Comparison of ENCODE assay signal across 8 mouse cellular contexts in the genomic region with DNA sequence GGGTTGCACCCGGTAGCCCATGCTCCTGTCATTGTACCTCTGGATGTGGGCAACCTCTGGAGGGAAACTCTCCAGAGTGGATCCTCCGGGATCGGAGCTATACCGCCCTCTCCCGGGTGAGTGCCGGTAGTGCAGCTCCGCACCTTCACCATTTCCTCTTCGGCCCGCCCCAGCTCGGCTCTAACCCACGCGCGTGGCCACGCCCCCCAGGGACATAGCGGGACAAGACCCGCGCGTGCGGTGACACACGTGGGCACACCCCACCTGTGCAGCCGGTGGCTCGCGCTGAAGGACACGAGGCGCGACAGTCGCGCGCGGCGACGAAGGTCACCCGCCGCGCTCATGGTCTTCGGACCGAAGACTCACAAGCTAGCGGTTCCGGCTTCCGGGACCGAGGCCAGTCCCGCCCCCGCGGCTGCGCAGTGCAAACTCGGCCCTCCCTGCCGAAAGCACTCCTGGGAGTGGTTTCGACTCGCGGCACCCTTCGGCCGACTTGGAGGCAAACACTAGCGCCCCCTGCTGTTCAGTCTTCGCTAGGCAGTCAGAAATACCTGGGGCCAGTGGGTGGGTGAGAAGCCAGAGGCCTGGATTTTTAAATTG. TPM values are rescaled to one million over a fixed set of nuclear protein-coding genes. Genes with fewer than 3 reads are reported as not detected.
DNase-seq lines count a peak whose midpoint lies in the region; ATAC-seq lines count a peak whose summit lies in the region.

A gene (minus strand): TSS at position 432 of the 600 bp plus-strand sequence.

- peak; percentile 94 for ATAC-seq in inflammation-experienced regulatory T-cells, adult 6 months
- peak; percentile 82 for ATAC-seq in megakaryocyte-erythroid progenitor cell, adult 5-6 weeks (replicated peaks; ENCODE audit: low FRiP score, low TSS enrichment, poor library complexity, severe bottlenecking)

- peak; percentile 98 for DNase-seq in adipocyte (ENCODE audit: low spot score)
- DNase-seq in embryo, embryonic 10 days (ENCODE audit: low spot score): peak; percentile 98
- DNase-seq in gastrocnemius, postnatal 14 days: peak; percentile 99
- peak; percentile 95 to 99 for DNase-seq in left cerebral cortex, postnatal 10 days (ENCODE audit: extremely low spot score in 1 of 2, low spot score in 2 of 2)
- DNase-seq in right cerebral cortex, postnatal 25 days: peak; percentile 97
- peak; percentile 96 to 99 for DNase-seq in urinary bladder, postnatal 4 days (ENCODE audit: low spot score in 2 of 2)

- intact Hi-C loops in gastrocnemius, postnatal 14 days (cut with DNase I; ENCODE audit: low total_unique reads): loop anchor here (5.0 kb wide), 1 partner anchor 66 kb away; no protein-coding TSS in a partner anchor
- intact Hi-C loops in left cerebral cortex, postnatal 10 days (cut with DNase I): loop anchor here (1.0 kb wide), 1 partner anchor 84 kb away; no protein-coding TSS in a partner anchor

RNA-seq across cellular contexts. Expression of the gene that starts here (rescaled TPM):
- total RNA-seq in gastrocnemius, postnatal 14 days (2021): 10 to 100 TPM; 10.9 to 11.4 TPM
- 100 to 1,000 TPM in 2 of 3 experiments, 10 to 100 TPM in 1; 89.4 to 111 (median 104) TPM for polyA plus RNA-seq in inflammation-experienced regulatory T-cells, adult 6 months (2017; shearing (Covaris generic))
- total RNA-seq in left cerebral cortex, postnatal 10 days (2021): 10 to 100 TPM; 46.7 to 48.0 TPM
- total RNA-seq in megakaryocyte-erythroid progenitor cell, adult 5-6 weeks (2014; fragmentation: Nextera tagmentation): 76.0 and 81.6 TPM in 2 replicates
- total RNA-seq in megakaryocyte-erythroid progenitor cell, adult 5-6 weeks (2017): 45.2 and 74.2 TPM in 2 replicates

Comparison
In these comparisons a context has a peak if more than half of its experiments do, and no peak if none do; other contexts are left out.
1. Peak in every context shown above with its lines: DNase-seq and ATAC-seq.